Mouse (Mus musculus) neutrophil, adult 5-6 weeks (primary cell): Measurements from ENCODE around the gene Bcl6. TPM values are rescaled to one million over a fixed set of nuclear protein-coding genes. Genes with fewer than 3 reads are reported as not detected.

Experiments used
- ATAC-seq: fragments of 151-379, 151-347 bp; 2 replicates; pipeline ENCODE4 v1.8.0; 2017; ENCODE audit warnings: mild to moderate bottlenecking, moderate TSS enrichment; ENCODE audit not compliant: insufficient number of reproducible peaks, poor library complexity, low FRiP score, severe bottlenecking; ENCODE audit errors: extremely low read depth
- total RNA-seq: library from RNA; stranded (forward); fragments of 200-1000 nt; gene quantifications from 2 replicates; pipeline ENCODE4 v1.2.3, GENCODE M21; 2017

Bcl6 gene
- total RNA-seq, 1 experiment from 2014 or later: 112 TPM

GRCm38 (mm10) chr16:23952101-23952727 lies 36.4 kb downstream of the Bcl6 start:
- ATAC-seq: no peak

- ATAC-seq: no peak
These were observed 41.0 kb downstream of the Bcl6 start for GRCm38 (mm10) chr16:23947654-23948053.

GRCm38 (mm10) chr16:23944801-23945200 lies 43.9 kb downstream of the Bcl6 start:
- no peak for ATAC-seq

- no peak for ATAC-seq
These were observed 54.3 kb downstream of the Bcl6 start for GRCm38 (mm10) chr16:23934397-23934796.

GRCm38 (mm10) chr16:23932294-23932693 lies 56.4 kb downstream of the Bcl6 start, which contains the start of gene Rtp2:
Gene Rtp2 (minus strand): TSS chr16:23932394.
- no peak for ATAC-seq

GRCm38 (mm10) chr16:23931275-23931674 lies 57.4 kb downstream of the Bcl6 start:
- ATAC-seq: no peak

- no peak for ATAC-seq
These were observed 58.1 kb downstream of the Bcl6 start for GRCm38 (mm10) chr16:23930426-23931073.

- 0 out of 2 replicates have a peak, but pooled peaks have one; percentile 9 for ATAC-seq
These were observed 61.1 kb downstream of the Bcl6 start for GRCm38 (mm10) chr16:23927301-23928114.

GRCm38 (mm10) chr16:23922906-23923305 lies 65.7 kb downstream of the Bcl6 start:
- ATAC-seq: no peak

- no peak for ATAC-seq
These were observed 67.0 kb downstream of the Bcl6 start for GRCm38 (mm10) chr16:23921697-23922096.

- ATAC-seq: no peak
These were observed 69.2 kb downstream of the Bcl6 start for GRCm38 (mm10) chr16:23919418-23919817.

Other genes with a start within 250 kb of the Bcl6 start
- gene Sst, start 97.9 kb downstream of the Bcl6 start, total RNA-seq: not detected in 2 replicates
- gene Rtp2, start 56.5 kb downstream of the Bcl6 start, total RNA-seq: not detected in 2 replicates
- not detected in 2 replicates for gene Gm37419, start 370 bp downstream of the Bcl6 start, total RNA-seq